Mouse (Mus musculus) liver, embryonic 12.5 days (tissue): ENCODE measurements around the gene Psmd2. TPM values are rescaled to one million over a fixed set of nuclear protein-coding genes. Genes with fewer than 3 reads are reported as not detected.

Experiments used
- ATAC-seq: fragments of 200-750 bp; cut with Nextera tagmentation; 2 replicates; pipeline ENCODE4 v1.8.0; 2017; ENCODE audit warnings: moderate number of reproducible peaks, mild to moderate bottlenecking, moderate library complexity
- H3K27ac ChIP-seq: fragments of 300-500 bp; sonication (generic); 2 replicates; pipeline ENCODE4 v1.5.1; 2016; ENCODE audit warnings: mild to moderate bottlenecking
- H3K27me3 ChIP-seq: fragments of 300-500 bp; sonication (generic); replicated peaks from 2 replicates; pipeline ENCODE4 v1.6.1; 2016; ENCODE audit warnings: mild to moderate bottlenecking, moderate library complexity
- H3K36me3 ChIP-seq: fragments of 300-500 bp; sonication (generic); 2 replicates; pipeline ENCODE4 v1.6.1; 2016; ENCODE audit warnings: mild to moderate bottlenecking, moderate library complexity
- H3K4me1 ChIP-seq: fragments of 300-500 bp; sonication (generic); 2 replicates; pipeline ENCODE4 v1.6.1; 2016
- H3K4me2 ChIP-seq: fragments of 300-500 bp; sonication (generic); 2 replicates; pipeline ENCODE4 v1.6.1; 2016; ENCODE audit warnings: mild to moderate bottlenecking, moderate library complexity
- H3K4me3 ChIP-seq: fragments of 300-500 bp; sonication (generic); 2 replicates; pipeline ENCODE4 v1.5.1; 2016; ENCODE audit warnings: mild to moderate bottlenecking, moderate library complexity
- H3K9ac ChIP-seq: fragments of 300-500 bp; sonication (generic); 2 replicates; pipeline ENCODE4 v1.6.1; 2016; ENCODE audit warnings: mild to moderate bottlenecking, moderate library complexity
- H3K9me3 ChIP-seq: fragments of 300-500 bp; sonication (generic); replicated peaks from 2 replicates; pipeline ENCODE4 v1.6.1; 2016; ENCODE audit warnings: mild to moderate bottlenecking, moderate library complexity
- WGBS: fragments of 180-500 bp; shearing (Covaris S2); methylation state at CpG from one replicate; pipeline ENCODE4 v1.1.7; 2016; ENCODE audit not compliant: insufficient replicate concordance; 5-methylcytosine and 5-hydroxymethylcytosine counted together
- polyA plus RNA-seq: library from polyadenylated mRNA; unstranded; fragments of >200 nt; fragmentation: Nextera tagmentation; extraction: Ambion mirVana; gene quantifications from 2 replicates; pipeline ENCODE4 v1.2.1, GENCODE M21; 2016

Psmd2 gene
- polyA plus RNA-seq, 1 experiment from 2014 or later = 289 TPM

- 1% methylated on average over 36 of the region's 37 CpGs for WGBS
- H3K27me3 ChIP-seq = peaks cover 46% of the 10 kb centered on the region
- H3K9ac ChIP-seq = peak within 1 kb of the TSS; percentile 82
- peak within 1 kb of the TSS; percentile 98 for H3K4me2 ChIP-seq
- H3K27ac ChIP-seq = peak within 1 kb of the TSS; percentile 76
- peaks cover 72% of the 10 kb centered on the region for H3K4me1 ChIP-seq
- ATAC-seq = peak; percentile 92
- H3K36me3 ChIP-seq = peaks cover 44% of the 10 kb centered on the region
- peak within 1 kb of the TSS; percentile 70 for H3K4me3 ChIP-seq
- H3K9me3 ChIP-seq = no peaks in the 10 kb centered on the region
Observed at GRCm38 (mm10) chr16:20693111-20693701, 41.8 kb downstream of the Psmd2 start, which contains the start of gene Fam131a. Gene Fam131a (plus strand): TSS chr16:20693241.

- H3K9me3 ChIP-seq = no peaks in the 10 kb centered on the region
- H3K4me3 ChIP-seq = no peak overlapping the region
- no peak overlapping the region for H3K4me2 ChIP-seq
- peaks cover 29% of the 10 kb centered on the region for H3K36me3 ChIP-seq
- peaks cover 56% of the 10 kb centered on the region for H3K4me1 ChIP-seq
- peaks cover 61% of the 10 kb centered on the region for H3K27me3 ChIP-seq
- no peak for ATAC-seq
- H3K9ac ChIP-seq = no peak overlapping the region
- H3K27ac ChIP-seq = no peak overlapping the region
- 69% methylated on average over 8 of the region's 8 CpGs for WGBS
Observed at GRCm38 (mm10) chr16:20694781-20695180, 43.3 kb downstream of the Psmd2 start.

- Histone ChIP-seq H3K4me1 (peaks cover 46% of the 10 kb centered on the region), H3K4me3 (peak overlapping the region; percentile 39), H3K9me3 (no peaks in the 10 kb centered on the region), H3K4me2 (peak overlapping the region; percentile 67), H3K9ac (peak overlapping the region; percentile 40), H3K27me3 (peaks cover 66% of the 10 kb centered on the region), H3K27ac (no peak overlapping the region), H3K36me3 (peaks cover 19% of the 10 kb centered on the region)
- 5% methylated on average over 45 of the region's 46 CpGs for WGBS
- no peak for ATAC-seq
Observed at GRCm38 (mm10) chr16:20695622-20696323, 44.3 kb downstream of the Psmd2 start.

GRCm38 (mm10) chr16:20699266-20699665 lies 47.8 kb downstream of the Psmd2 start:
- peaks cover 51% of the 10 kb centered on the region for H3K4me1 ChIP-seq
- H3K27me3 ChIP-seq = peaks cover 58% of the 10 kb centered on the region
- no peak overlapping the region for H3K4me2 ChIP-seq
- H3K4me3 ChIP-seq = no peak overlapping the region
- no peak overlapping the region for H3K27ac ChIP-seq
- H3K9ac ChIP-seq = no peak overlapping the region
- H3K9me3 ChIP-seq = no peaks in the 10 kb centered on the region
- WGBS = 65% methylated on average over 5 of the region's 5 CpGs
- peaks cover 4% of the 10 kb centered on the region; the same call in 1 of the 2 replicates for H3K36me3 ChIP-seq
- no peak for ATAC-seq

- H3K9me3 ChIP-seq = no peaks in the 10 kb centered on the region
- peaks cover 53% of the 10 kb centered on the region for H3K4me1 ChIP-seq
- peaks cover 50% of the 10 kb centered on the region for H3K27me3 ChIP-seq
- 70% methylated on average over 5 of the region's 5 CpGs for WGBS
- no peak overlapping the region for H3K4me3 ChIP-seq
- no peak overlapping the region for H3K9ac ChIP-seq
- H3K4me2 ChIP-seq = no peak overlapping the region
- no peak for ATAC-seq
- H3K27ac ChIP-seq = no peak overlapping the region
- H3K36me3 ChIP-seq = peaks cover 4% of the 10 kb centered on the region; the same call in 1 of the 2 replicates
Observed at GRCm38 (mm10) chr16:20700036-20700435, 48.6 kb downstream of the Psmd2 start.

- WGBS = 77% methylated on average over 7 of the region's 7 CpGs
- Histone ChIP-seq H3K9ac (no peak overlapping the region; the same call in 1 of the 2 replicates), H3K4me2 (no peak overlapping the region), H3K27me3 (peaks cover 37% of the 10 kb centered on the region), H3K4me1 (peaks cover 53% of the 10 kb centered on the region), H3K36me3 (peaks cover 17% of the 10 kb centered on the region), H3K27ac (peak overlapping the region; percentile 94), H3K4me3 (no peak overlapping the region), H3K9me3 (no peaks in the 10 kb centered on the region)
- no peak for ATAC-seq
Observed at GRCm38 (mm10) chr16:20701316-20701715, 49.9 kb downstream of the Psmd2 start.

GRCm38 (mm10) chr16:20701729-20702521 lies 50.5 kb downstream of the Psmd2 start:
- 46% methylated on average over 12 of the region's 12 CpGs for WGBS
- Histone ChIP-seq H3K27me3 (peaks cover 31% of the 10 kb centered on the region), H3K9ac (peak overlapping the region; percentile 52), H3K36me3 (peaks cover 21% of the 10 kb centered on the region), H3K4me3 (peak overlapping the region; percentile 29; the same call in 1 of the 2 replicates), H3K9me3 (no peaks in the 10 kb centered on the region), H3K4me1 (peaks cover 58% of the 10 kb centered on the region), H3K4me2 (peak overlapping the region; percentile 65), H3K27ac (peak overlapping the region; percentile 94)
- ATAC-seq = no peak

- Histone ChIP-seq H3K4me2 (peak overlapping the region; percentile 65), H3K36me3 (peaks cover 27% of the 10 kb centered on the region), H3K27ac (peak overlapping the region; percentile 94), H3K4me1 (peaks cover 64% of the 10 kb centered on the region), H3K9me3 (no peaks in the 10 kb centered on the region), H3K4me3 (peak overlapping the region; percentile 29; the same call in 1 of the 2 replicates), H3K9ac (peak overlapping the region; percentile 52), H3K27me3 (peaks cover 25% of the 10 kb centered on the region)
- WGBS = 6% methylated on average over 8 of the region's 8 CpGs
- ATAC-seq = peak; percentile 83
Observed at GRCm38 (mm10) chr16:20702522-20702893, 51.1 kb downstream of the Psmd2 start.

GRCm38 (mm10) chr16:20703071-20703470 lies 51.6 kb downstream of the Psmd2 start:
- H3K27me3 ChIP-seq = peaks cover 22% of the 10 kb centered on the region
- peak overlapping the region; percentile 65 for H3K4me2 ChIP-seq
- H3K9ac ChIP-seq = peak overlapping the region; percentile 67
- ATAC-seq = no peak
- H3K4me3 ChIP-seq = peak overlapping the region; percentile 29
- no peaks in the 10 kb centered on the region for H3K9me3 ChIP-seq
- peaks cover 33% of the 10 kb centered on the region for H3K36me3 ChIP-seq
- 79% methylated on average over 10 of the region's 10 CpGs for WGBS
- peak overlapping the region; percentile 94 for H3K27ac ChIP-seq
- peaks cover 70% of the 10 kb centered on the region for H3K4me1 ChIP-seq

- Histone ChIP-seq H3K4me3 (peak overlapping the region; percentile 29), H3K9ac (peak overlapping the region; percentile 67), H3K4me1 (peaks cover 74% of the 10 kb centered on the region), H3K4me2 (peak overlapping the region; percentile 65), H3K27ac (peak overlapping the region; percentile 94), H3K9me3 (no peaks in the 10 kb centered on the region), H3K27me3 (peaks cover 14% of the 10 kb centered on the region), H3K36me3 (peaks cover 40% of the 10 kb centered on the region)
- 36% methylated on average over 6 of the region's 6 CpGs for WGBS
- ATAC-seq = peak; percentile 79
Observed at GRCm38 (mm10) chr16:20703699-20704400, 52.4 kb downstream of the Psmd2 start.

GRCm38 (mm10) chr16:20705786-20706185 lies 54.3 kb downstream of the Psmd2 start:
- ATAC-seq = no peak
- peak overlapping the region; percentile 61; the same call in 1 of the 2 replicates for H3K9ac ChIP-seq
- H3K4me1 ChIP-seq = peaks cover 93% of the 10 kb centered on the region
- no peak overlapping the region for H3K4me2 ChIP-seq
- H3K9me3 ChIP-seq = no peaks in the 10 kb centered on the region
- no peak overlapping the region for H3K4me3 ChIP-seq
- no peaks in the 10 kb centered on the region for H3K27me3 ChIP-seq
- WGBS = 39% methylated on average over 3 of the region's 3 CpGs
- peaks cover 60% of the 10 kb centered on the region for H3K36me3 ChIP-seq
- peak overlapping the region; percentile 94 for H3K27ac ChIP-seq
